Mouse (Mus musculus): Measurements from ENCODE around the gene Cdiptos.
A peak's percentile ranks its signal among the peaks of the same experiment; 100 is the strongest.

Cdiptos gene

GRCm38 (mm10) chr7:127013385-127013784 lies 37.5 kb upstream of the Cdiptos start:
- no peak for DNase-seq

GRCm38 (mm10) chr7:127012845-127013244 lies 36.9 kb upstream of the Cdiptos start:
- DNase-seq: no peak

- no peak for DNase-seq
Observed at GRCm38 (mm10) chr7:127012374-127012773, 36.5 kb upstream of the Cdiptos start.

GRCm38 (mm10) chr7:127011717-127012116 lies 35.8 kb upstream of the Cdiptos start:
- DNase-seq: no peak

- DNase-seq: no peak
Observed at GRCm38 (mm10) chr7:127011051-127011450, 35.2 kb upstream of the Cdiptos start.

- no peak for DNase-seq
Observed at GRCm38 (mm10) chr7:127009307-127010085, 33.6 kb upstream of the Cdiptos start.

- DNase-seq: peak; percentile 78
Observed at GRCm38 (mm10) chr7:127008239-127009019, 32.5 kb upstream of the Cdiptos start.

GRCm38 (mm10) chr7:127007313-127008024 lies 31.6 kb upstream of the Cdiptos start:
- no peak for DNase-seq

GRCm38 (mm10) chr7:127004122-127004875 lies 28.4 kb upstream of the Cdiptos start:
- DNase-seq: no peak

- DNase-seq: no peak
Observed at GRCm38 (mm10) chr7:127003620-127004019, 27.7 kb upstream of the Cdiptos start.

- no peak for DNase-seq
Observed at GRCm38 (mm10) chr7:126999568-126999967, 23.7 kb upstream of the Cdiptos start.

- no peak for DNase-seq
Observed at GRCm38 (mm10) chr7:126996449-126996848, 20.6 kb upstream of the Cdiptos start.

- DNase-seq: no peak
Observed at GRCm38 (mm10) chr7:126988816-126989215, 12.9 kb upstream of the Cdiptos start.

- DNase-seq: peak; percentile 62
Observed at GRCm38 (mm10) chr7:126986319-126986718, 10.4 kb upstream of the Cdiptos start.

GRCm38 (mm10) chr7:126984667-126985444 lies 9.0 kb upstream of the Cdiptos start:
- no peak for DNase-seq

- no peak for DNase-seq
Observed at GRCm38 (mm10) chr7:126983113-126983512, 7.2 kb upstream of the Cdiptos start.

GRCm38 (mm10) chr7:126982054-126982453 lies 6.2 kb upstream of the Cdiptos start:
- no peak for DNase-seq

GRCm38 (mm10) chr7:126981601-126982000 lies 5.7 kb upstream of the Cdiptos start:
- DNase-seq: no peak

GRCm38 (mm10) chr7:126978841-126979240 lies 2.9 kb upstream of the Cdiptos start:
- no peak for DNase-seq

GRCm38 (mm10) chr7:126976878-126977459 lies 1.1 kb upstream of the Cdiptos start:
- DNase-seq: peak; percentile 35

GRCm38 (mm10) chr7:126975893-126975949 lies 177 bp downstream of the Cdiptos start, which contains the start of gene Cdipt:
Cdipt (plus strand) TSS chr7:126975914.
- no peak for DNase-seq

- DNase-seq: peak; percentile 28
Observed at GRCm38 (mm10) chr7:126975493-126975892, 405 bp downstream of the Cdiptos start.
